Mouse (Mus musculus) large intestine, adult 2 months (tissue): Measurements from ENCODE around the gene Hes2. TPM values are rescaled to one million over a fixed set of nuclear protein-coding genes. Genes with fewer than 3 reads are reported as not detected.

Source experiments
- DNase-seq: peaks from one replicate; pipeline ENCODE4 v3.0.0-alpha.2; 2012; ENCODE audit warnings: low read depth, low spot score
- WGBS: fragments of 180-500 bp; shearing (Covaris S2); methylation state at CpG from one replicate; pipeline ENCODE4 v1.1.7; 2018; 5-methylcytosine and 5-hydroxymethylcytosine counted together
- polyA plus RNA-seq: library from polyadenylated mRNA; depleted of rRNA; stranded (reverse); fragments of >200 nt; gene quantifications from 2 replicates; pipeline ENCODE4 v1.2.3, GENCODE M21; 2012

The Hes2 gene
- polyA plus RNA-seq, 1 experiment, result 7.5 TPM

DNA sequence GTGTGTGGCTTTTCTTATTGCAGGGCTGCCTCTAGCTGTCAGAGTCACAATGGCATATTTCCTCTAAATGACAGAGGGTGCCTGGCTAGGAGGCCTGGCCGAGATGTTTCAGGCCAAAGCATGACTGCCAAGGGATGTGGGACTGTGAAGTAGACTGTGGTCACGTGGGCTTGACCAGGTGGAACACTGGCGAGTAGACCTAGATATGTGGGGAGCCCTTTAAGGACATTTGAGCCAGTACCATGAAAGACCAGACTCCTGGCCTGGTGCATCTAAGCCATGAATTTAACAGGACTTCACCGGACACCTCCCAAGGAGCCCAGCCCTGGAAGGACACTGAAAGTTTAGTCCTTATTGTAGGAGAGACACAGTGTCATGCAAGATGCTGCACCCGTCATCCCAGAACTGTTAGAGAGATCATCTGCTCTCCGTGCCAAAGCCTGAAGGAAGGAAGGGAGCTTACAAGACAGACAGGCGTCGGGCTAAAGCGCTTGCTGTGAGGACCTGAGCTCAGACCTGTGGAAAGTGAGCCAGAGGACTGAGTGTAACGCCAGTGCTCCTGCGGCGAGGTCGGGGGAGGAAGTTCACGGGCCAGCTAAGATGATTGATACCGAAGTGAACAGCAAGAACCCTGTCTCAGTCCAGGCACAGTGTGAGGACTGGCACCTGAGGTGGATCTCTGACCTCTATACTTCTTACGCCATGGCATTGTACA lies 21.4 kb downstream of the Hes2 start:
- no peak for DNase-seq
- 81% methylated on average over 16 of the region's 16 CpGs for WGBS

DNA sequence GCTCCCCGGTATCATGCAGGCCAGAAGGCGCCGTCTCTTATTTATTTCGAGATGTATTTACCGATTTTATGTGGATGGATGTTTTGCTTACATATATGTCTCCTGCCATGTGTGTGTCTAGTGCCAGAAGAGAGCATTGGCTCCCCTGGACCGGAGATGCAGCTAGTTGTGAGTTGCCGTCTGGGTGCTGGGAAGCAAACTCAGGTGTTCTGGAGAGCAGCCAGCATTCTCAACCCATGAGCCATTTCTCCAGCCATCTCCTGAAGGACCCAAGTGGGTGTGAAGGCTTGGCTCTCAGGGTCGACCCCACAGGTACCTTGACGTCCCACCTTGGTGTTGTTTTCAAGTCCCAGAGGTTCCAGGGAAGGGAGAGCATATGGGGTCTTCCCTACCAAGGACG lies 23.5 kb downstream of the Hes2 start:
- 85% methylated on average over 10 of the region's 10 CpGs for WGBS
- DNase-seq, result no peak

DNA sequence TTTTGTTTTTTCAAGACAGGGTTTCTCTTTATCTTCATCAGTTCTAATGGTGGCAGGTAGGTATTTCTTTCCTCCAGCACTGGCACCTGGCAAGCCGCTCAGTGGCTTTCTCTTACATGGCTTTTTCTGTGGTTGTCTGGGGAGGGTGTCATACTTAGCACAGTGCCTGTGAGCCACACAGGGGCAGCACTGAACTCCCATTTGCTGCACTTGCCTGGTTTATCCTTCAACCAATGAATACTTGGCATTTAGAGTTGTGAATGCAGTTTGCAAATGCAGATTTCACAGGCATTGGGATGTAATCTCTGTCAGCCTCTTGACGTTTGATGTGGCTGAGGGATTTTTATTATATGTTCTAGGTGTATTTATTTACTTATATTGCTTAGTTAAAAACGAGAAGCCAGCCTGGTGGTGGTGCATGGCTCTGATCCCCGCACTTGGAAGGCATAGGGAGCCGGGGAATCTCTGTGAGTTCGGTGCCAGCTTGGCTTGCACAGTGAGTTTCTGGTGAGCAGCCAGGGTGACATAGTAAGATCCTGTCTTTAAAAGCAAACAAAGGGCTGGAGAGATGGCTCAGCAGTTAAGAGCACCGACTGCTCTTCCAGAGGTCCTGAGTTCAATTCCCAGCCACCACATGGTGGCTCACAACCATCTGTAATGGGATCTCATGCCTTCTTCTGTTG lies 25.8 kb downstream of the Hes2 start:
- WGBS, result 28% methylated on average over 7 of the region's 7 CpGs
- DNase-seq, result no peak

DNA sequence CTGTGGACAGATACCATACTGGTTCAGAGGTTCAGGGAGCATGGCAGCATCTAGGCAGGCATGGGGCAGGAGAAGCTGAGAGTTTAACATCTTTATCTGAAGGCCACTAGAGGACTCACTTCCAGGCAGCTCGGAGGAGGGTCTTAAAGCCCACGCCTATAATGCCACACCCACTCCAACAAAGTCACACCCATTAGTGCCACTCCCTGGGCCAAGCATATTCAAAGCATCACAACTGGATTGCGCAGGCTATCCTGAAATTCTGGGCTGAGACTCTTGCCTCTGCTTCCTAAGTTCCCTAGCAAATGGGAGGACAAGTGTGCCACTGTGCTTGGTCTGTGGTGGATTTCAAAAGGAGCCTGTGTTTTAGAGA lies 26.5 kb downstream of the Hes2 start:
- DNase-seq, result no peak
- WGBS, result 2% methylated on average over 3 of the region's 3 CpGs

DNA sequence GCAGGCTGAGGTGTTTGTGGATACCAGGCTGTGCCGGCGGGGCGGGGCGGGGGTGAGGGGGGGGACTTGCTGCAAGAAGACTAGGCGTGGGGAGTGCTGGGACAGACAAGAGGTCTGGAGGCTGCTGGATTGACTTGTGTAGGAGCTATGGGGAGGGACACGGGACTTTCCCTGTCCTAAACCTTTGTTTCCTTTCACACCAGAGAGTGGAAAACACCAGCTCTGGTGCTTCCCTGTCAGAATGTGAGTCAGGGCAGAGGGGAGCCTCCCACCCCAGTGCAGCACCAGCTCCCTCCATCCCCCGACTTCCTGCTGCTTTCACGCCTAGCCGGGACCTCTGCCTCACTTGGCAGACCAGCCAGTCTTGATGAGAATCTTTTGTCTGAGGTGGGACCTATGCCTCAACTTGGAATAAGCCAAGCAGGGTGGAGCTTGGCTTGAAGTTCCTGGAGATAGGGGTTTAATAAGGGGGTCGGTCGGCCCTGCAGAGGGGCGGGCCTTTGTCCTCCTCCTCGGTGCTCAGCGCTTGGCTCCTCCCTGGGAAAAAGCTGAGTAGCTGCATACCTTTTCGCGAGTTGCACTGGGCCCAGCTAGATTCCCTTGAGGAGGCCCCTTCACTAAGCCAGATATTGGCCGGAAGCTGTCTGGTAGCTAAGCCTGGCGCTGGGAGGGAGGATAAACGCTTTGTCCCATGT lies 27.0 kb downstream of the Hes2 start:
- DNase-seq, result no peak
- WGBS, result 9% methylated on average over 19 of the region's 19 CpGs

DNA sequence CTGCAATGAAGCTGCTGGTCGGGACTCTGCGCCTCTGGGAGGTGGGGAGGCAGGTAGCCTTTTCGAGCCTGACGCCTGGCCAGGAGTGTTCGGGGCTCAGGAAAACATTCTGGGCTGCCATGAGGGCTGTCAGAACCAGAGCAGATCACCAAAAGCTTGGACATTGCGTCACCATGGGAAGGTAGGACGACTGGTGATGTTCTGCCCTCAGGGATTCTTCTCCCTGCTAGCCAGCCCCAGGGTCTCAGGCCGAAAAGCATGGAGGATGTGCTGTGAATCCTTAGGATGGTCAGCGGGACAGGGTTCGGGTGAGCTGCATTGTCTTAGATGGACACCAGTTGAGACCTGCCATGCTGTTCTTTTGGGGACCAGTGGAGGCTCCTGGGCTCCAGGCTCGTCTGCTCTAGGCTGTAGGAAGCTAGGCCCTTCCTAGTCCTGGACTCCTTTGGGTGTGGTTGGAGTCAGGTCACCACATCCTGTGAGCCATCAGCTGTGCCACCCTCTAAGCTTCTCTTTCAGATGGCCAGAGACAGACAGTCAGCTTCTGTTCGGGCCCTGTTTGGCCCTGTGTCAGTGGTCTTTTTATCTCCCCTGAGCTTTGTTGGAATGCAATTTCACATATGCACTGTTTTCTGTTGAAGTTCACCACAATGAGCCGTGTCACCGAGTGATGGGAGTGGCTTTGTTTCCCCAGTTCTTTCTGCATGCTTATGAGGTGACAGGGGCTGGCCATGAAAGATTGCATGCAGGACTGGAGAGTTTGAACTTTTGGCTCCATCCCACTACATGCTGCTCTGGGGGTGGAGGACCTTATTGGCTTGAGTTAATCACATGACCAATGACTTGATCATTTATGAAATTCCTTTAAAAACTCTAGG lies 27.8 kb downstream of the Hes2 start:
- no peak for DNase-seq
- 56% methylated on average over 14 of the region's 14 CpGs for WGBS

DNA sequence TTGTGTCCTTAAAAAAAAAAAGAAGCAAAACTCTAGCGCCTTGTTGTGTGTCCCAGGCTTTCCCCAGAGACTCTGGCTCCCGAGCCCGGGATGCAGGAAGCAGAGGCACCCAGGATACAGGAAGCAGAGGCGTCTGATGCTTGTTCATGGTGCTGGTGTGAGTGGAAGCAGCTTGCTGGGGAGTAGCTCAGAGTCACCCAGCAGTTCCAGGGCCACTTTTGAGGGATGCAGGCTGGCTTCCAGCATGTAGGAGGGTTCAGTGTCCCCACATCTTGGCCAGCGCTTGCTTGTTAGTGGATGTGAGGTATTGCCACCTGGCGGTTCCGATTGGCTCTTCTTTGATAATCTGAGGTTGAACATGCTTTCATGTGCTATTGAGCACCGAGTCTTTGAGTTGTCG lies 28.5 kb downstream of the Hes2 start:
- 75% methylated on average over 9 of the region's 9 CpGs for WGBS
- DNase-seq, result no peak

DNA sequence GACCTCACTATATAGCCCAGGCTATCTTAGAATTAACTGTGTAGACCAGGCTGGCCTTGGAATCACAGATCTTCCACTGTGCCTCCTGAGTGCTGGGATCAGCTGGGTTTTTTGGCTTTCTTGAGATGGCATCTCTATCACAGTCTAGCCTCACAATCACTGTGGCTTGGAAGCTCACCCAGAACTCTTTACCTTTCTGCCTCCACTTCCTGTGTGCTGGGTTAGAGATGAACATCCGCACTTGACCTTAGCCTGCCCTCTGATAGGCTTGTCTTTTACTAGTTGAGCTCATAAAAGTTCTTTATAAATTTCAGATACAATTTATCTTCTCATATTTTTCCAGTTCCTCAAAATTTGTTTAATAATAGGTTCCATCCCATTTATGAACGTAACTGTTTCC lies 30.0 kb downstream of the Hes2 start:
- DNase-seq, result no peak
- 91% methylated on average over 2 of the region's 2 CpGs for WGBS

DNA sequence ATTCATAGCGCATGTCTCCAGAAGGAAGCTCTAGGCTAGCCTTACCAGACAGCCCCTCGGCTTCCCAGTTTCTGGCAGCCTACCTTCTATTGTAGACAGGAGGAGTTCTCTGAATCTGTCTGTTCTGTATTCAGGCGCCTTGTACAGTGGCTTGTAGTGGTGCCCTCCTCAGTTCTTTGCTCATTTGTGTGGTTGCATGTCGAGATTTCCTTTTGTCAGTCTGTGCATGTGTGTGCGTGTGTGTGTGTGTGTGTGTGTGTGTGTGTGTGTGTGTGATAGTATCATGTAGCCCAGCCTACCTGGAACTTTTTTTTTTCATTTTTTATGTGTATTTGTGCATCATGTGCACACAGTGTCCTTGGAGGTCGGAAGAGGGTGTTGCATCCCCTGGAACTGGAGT lies 30.4 kb downstream of the Hes2 start:
- 81% methylated on average over 6 of the region's 6 CpGs for WGBS
- no peak for DNase-seq

DNA sequence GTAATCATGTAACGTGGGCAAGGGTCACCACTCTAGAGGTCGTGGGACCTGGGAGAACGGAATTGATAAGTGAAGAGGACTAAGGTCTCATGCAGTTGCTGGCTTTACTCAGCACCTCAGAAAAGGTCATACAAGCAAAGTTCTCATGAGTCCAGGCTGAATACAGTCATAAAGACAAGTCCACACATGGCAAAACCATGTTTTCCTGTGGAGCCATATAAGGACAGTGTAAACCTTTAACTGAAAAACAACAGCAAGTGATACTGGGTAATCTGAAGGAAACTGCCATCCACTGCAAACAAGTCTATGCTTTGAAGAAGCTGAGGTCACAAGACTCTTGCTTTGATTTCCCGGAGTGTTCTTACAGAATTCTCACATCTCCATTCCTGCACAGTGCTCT lies 31.0 kb downstream of the Hes2 start:
- DNase-seq, result no peak
- 82% methylated on average over 4 of the region's 4 CpGs for WGBS

DNA sequence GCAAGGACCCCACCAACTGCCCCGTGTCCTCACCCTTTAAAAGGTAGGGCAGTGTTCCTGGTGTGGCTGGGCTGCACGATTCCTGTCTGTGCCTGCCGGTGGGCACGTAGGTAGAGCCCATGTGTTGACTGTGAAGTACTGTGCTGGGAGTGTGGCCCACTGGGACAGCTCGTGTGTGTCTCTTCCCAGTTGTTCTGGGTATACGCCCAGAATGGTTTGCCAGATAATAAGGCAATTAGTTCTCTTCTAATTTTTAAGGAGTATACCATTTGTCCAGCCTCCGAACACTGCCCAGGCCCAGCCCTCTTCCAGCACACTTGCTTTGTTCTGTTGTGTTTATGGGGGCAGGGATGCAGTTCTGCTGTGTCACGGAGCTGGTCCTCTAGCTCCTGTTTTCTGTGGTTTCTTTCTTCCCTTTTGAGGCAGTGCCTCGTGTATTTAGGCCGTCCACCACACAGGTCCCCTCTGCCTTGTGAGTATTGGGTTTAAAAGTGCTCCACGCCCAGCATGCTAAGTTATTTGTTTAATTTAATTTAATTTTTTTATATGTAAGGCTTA lies 31.5 kb downstream of the Hes2 start:
- whole genome bisulfite sequencing, result 72% methylated on average over 11 of the region's 11 CpGs
- no peak for DNase-seq

DNA sequence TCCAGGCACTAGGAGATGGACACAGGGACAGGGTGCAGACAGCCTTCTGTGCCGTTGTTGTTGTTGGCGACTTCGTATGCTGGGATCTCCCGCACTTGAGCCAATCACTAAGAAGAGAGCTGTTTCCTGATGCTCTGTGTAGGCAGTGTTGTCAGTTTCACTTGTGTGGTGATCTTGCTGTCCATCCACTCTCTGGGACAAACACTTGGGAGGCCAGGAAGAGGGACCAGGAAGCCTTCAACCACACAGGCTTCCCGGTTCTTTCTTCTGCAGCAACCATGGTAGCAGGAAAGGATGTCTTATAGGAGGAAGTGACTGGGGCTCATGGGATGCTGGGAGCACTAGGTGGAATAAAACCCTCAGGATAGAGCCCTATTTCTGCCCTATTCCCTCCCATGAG lies 32.0 kb downstream of the Hes2 start:
- no peak for DNase-seq
- WGBS, result 70% methylated on average over 5 of the region's 5 CpGs

DNA sequence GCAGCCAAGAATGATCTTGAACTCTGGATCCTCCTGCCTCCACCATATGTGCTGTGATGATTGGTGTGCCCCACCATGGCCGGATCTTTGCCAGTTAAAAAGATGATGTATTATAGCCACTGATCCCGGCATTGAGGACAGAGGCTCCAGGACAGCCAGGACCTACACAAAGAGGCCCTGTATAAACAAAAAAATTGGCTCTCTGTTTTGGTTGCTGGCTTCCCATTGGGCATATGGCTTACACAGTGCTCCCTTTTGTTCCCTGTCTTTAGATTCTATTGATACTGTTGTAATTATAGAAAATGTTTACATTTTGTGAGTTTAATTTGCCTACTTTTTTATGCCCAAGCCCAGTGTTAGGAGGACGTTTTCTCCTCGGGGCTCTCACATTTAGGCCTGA lies 33.9 kb downstream of the Hes2 start:
- WGBS, result 27% methylated on average over 4 of the region's 4 CpGs
- no peak for DNase-seq

DNA sequence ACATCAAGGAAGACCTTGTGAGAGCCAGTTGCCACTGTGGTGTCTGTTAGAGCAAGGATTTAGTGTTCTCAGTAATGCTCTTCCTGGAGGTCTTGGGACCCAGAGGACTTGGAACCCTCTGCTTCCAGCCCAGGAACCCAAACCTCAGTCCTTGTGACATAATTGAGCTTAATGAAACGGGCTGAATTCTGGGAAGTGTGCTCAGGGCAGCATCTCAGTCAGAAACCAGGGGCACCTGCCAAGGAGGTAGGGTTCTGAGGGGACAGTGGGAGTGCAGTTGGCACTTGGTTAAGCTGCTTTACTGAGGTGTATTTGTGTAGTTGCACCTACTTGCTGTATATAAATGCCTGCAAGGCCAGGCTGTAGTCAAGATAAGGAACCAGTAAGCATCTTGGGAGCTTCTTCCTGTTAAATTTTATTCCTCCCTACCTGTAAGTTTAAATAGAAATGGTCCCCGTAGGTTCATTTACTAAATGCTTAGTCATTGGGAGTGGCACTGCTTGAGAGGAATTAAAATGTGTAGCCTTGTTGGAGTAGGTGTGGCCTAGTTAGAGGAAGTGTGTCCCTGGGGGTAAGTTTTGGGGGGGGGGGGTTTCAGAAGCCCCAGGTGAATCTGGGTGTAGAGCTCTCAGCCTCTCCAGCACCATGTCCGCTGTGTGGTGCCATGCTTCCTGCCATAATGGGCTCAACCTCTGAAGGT lies 36.0 kb downstream of the Hes2 start:
- 48% methylated on average over 3 of the region's 3 CpGs for WGBS
- no peak for DNase-seq

DNA sequence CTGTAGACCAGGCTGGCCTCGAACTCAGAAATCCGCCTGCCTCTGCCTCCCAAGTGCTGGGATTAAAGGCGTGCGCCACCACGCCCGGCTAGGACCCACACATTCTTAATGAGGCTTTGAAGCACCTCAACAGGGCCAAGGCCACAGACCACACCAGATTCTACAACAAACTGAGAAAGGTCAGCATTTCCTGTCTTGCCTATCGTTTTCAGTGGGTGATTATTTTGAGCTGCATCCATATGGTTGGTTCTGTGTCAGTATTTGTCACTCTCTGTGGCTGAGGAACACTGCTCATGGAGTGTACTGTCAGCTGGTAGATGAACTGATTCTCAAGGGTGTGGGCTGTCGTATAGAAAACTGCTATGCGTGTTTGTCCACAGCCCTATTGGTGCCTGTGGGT lies 37.6 kb downstream of the Hes2 start:
- DNase-seq, result no peak
- WGBS, result 72% methylated on average over 9 of the region's 9 CpGs

DNA sequence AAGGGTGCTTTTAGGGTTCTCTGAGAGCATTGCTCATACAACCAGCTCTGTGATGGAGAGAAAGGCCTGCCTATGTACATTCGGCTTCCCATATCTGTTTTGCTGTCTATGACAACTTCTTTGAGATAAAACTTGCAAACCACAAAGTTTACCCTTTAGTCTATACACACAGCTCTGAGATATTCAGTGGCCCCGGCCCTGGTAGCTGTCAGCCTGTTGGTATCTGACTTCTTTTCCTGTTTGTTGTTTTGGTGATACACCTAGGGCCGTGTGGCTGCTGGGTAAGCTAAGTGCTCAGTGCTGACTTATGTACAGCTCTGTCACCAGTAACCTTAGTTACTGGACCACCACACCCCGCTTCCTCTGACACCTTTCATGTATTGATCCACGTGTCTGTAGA lies 38.9 kb downstream of the Hes2 start:
- WGBS, result 41% methylated on average over 5 of the region's 5 CpGs
- no peak for DNase-seq

DNA sequence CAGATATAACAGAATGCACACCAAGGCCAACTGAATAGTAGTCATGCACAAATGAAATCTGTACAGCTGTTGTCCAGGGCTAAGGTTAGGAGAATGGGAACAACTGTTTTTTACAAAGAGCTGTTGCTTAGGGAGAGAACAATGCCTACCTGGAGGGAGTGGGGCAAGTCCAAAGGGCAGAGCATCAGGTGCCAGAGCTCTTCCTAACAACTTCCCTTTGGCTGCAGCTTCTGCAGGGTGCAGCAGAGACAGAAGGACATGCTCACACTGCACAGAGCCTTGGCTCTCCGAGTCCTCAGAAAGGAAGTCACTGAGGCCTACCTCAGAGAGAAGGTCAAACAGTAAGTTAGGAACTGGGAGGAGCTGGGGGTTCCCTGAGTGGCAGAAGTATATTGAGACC lies 41.0 kb downstream of the Hes2 start:
- no peak for DNase-seq
- 26% methylated on average over 1 of the region's 1 CpGs for WGBS

DNA sequence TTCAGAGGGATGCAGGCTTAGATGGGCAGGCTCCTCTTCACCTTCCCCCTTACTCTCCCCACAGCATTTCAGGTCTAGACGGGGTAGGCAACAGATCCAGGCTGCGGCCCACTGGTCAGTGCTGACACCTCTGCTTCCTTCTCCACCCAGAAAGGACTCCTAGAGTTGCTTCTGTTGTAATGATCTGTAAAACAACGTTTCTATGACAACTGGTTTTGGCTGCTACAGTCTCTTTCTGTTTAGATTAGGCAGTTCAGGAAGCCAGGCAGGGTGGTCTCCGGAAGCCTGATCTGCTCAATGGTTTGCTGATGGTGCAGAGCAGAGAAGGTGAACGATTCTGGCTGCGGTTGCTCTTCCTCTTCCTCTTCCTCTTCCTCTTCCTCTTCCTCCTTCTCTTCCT lies 42.8 kb downstream of the Hes2 start:
- no peak for DNase-seq
- 34% methylated on average over 6 of the region's 6 CpGs for WGBS

DNA sequence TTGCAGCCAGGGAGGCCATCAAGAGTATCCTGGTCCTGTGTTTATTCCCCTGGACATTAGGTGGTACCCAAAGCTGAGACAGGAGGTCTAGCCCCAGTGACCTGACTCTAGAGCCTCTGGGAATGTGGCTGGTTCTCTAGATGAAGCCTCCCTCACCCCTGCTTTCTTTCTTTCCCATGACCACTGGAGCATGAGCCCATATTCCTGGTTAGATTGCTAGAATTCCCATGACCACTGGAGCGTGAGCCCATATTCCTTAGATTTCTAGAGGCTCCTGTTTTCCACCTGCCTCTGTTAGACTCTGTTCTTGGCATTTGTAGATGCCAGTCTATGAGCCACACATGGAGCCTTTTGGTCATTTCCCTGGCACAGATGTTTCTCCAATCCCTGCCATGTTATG lies 43.8 kb downstream of the Hes2 start:
- DNase-seq, result no peak
- 90% methylated on average over 1 of the region's 1 CpGs for WGBS
